Mouse (Mus musculus) stomach, embryonic 16.5 days (tissue): Measurements from ENCODE around the gene Car8. TPM values are rescaled to one million over a fixed set of nuclear protein-coding genes. Genes with fewer than 3 reads are reported as not detected.

Experiments
- ATAC-seq: fragments of 200-750 bp; cut with Nextera tagmentation; 2 replicates; pipeline ENCODE4 v1.8.0; 2017; ENCODE audit warnings: moderate number of reproducible peaks, moderate TSS enrichment; ENCODE audit not compliant: insufficient read depth, low FRiP score
- H3K27ac ChIP-seq: fragments of 300-500 bp; sonication (generic); 2 replicates; pipeline ENCODE4 v1.5.1; 2014; ENCODE audit warnings: low read length
- H3K27me3 ChIP-seq: fragments of 300-500 bp; sonication (generic); 2 replicates; pipeline ENCODE4 v1.6.1; 2014; ENCODE audit warnings: low read length, control low read depth, mixed read lengths; ENCODE audit not compliant: control insufficient read depth, insufficient read depth
- H3K36me3 ChIP-seq: fragments of 300-500 bp; sonication (generic); 2 replicates; pipeline ENCODE4 v1.6.1; 2014; ENCODE audit warnings: low read length; ENCODE audit not compliant: control insufficient read depth, insufficient read depth
- H3K4me1 ChIP-seq: fragments of 300-500 bp; sonication (generic); 2 replicates; pipeline ENCODE4 v1.6.1; 2014; ENCODE audit warnings: low read length, control low read depth, mixed read lengths; ENCODE audit not compliant: control insufficient read depth, insufficient read depth
- H3K4me2 ChIP-seq: fragments of 300-500 bp; sonication (generic); 2 replicates; pipeline ENCODE4 v1.6.1; 2014; ENCODE audit warnings: low read depth, low read length, mixed read lengths
- H3K4me3 ChIP-seq: fragments of 300-500 bp; sonication (generic); replicated peaks from 2 replicates; pipeline ENCODE4 v1.5.1; 2014; ENCODE audit warnings: mild to moderate bottlenecking, low read length
- H3K9ac ChIP-seq: fragments of 300-500 bp; sonication (generic); 2 replicates; pipeline ENCODE4 v1.6.1; 2014; ENCODE audit warnings: low read length
- H3K9me3 ChIP-seq: fragments of 300-500 bp; sonication (generic); replicated peaks from 2 replicates; pipeline ENCODE4 v1.6.1; 2016; ENCODE audit warnings: low read length, control low read depth; ENCODE audit not compliant: control insufficient read depth
- WGBS: fragments of 180-500 bp; shearing (Covaris S2); extraction: QIAGEN DNeasy Blood & Tissue Kit; methylation state at CpG from one replicate; pipeline ENCODE4 v1.1.7; 2014; 5-methylcytosine and 5-hydroxymethylcytosine counted together
- polyA plus RNA-seq: library from polyadenylated mRNA; unstranded; fragments of >200 nt; fragmentation: Nextera tagmentation; extraction: Ambion mirVana; gene quantifications from 2 replicates; pipeline ENCODE4 v1.2.1, GENCODE M21; 2015

Gene Car8
- polyA plus RNA-seq, result 12.8 and 13.3 TPM in 2 replicates

- WGBS, result under 1% methylated on average over 49 of the region's 49 CpGs
- peak within 1 kb of the TSS; percentile 100 for H3K4me2 ChIP-seq
- H3K4me3 ChIP-seq, result peak within 1 kb of the TSS; percentile 73
- H3K27ac ChIP-seq, result peak within 1 kb of the TSS; percentile 23; the same call in 1 of the 2 replicates
- no peaks in the 10 kb centered on the region for H3K9me3 ChIP-seq
- no peaks in the 10 kb centered on the region; the same call in 1 of the 2 replicates for H3K4me1 ChIP-seq
- ATAC-seq, result peak; percentile 90
- H3K9ac ChIP-seq, result peak within 1 kb of the TSS; percentile 82
- H3K27me3 ChIP-seq, result no peaks in the 10 kb centered on the region
- H3K36me3 ChIP-seq, result no peaks in the 10 kb centered on the region
Observed at GRCm38 (mm10) chr4:8238560-8239305, at the start of gene Car8. Gene Car8, minus strand, starts transcription at chr4:8239041.

- H3K36me3 ChIP-seq, result no peaks in the 10 kb centered on the region
- H3K27me3 ChIP-seq, result no peaks in the 10 kb centered on the region
- WGBS, result 86% methylated on average over 1 of the region's 1 CpGs
- no peaks in the 10 kb centered on the region for H3K9me3 ChIP-seq
- H3K4me3 ChIP-seq, result no peak overlapping the region
- no peaks in the 10 kb centered on the region for H3K4me1 ChIP-seq
- no peak overlapping the region for H3K27ac ChIP-seq
- no peak for ATAC-seq
- H3K4me2 ChIP-seq, result no peak overlapping the region
- no peak overlapping the region for H3K9ac ChIP-seq
Observed at GRCm38 (mm10) chr4:8284934-8285333, 46.1 kb upstream of the Car8 start.

- Histone ChIP-seq H3K9me3 (no peaks in the 10 kb centered on the region), H3K4me2 (no peak overlapping the region), H3K27ac (no peak overlapping the region), H3K36me3 (no peaks in the 10 kb centered on the region), H3K4me3 (no peak overlapping the region), H3K27me3 (no peaks in the 10 kb centered on the region), H3K4me1 (no peaks in the 10 kb centered on the region), H3K9ac (no peak overlapping the region)
- 83% methylated on average over 2 of the region's 2 CpGs for WGBS
- no peak for ATAC-seq
Observed at GRCm38 (mm10) chr4:8278159-8278558, 39.3 kb upstream of the Car8 start.

- no peak overlapping the region for H3K4me2 ChIP-seq
- H3K27me3 ChIP-seq, result no peaks in the 10 kb centered on the region
- ATAC-seq, result no peak
- no peaks in the 10 kb centered on the region for H3K4me1 ChIP-seq
- 91% methylated on average over 3 of the region's 3 CpGs for WGBS
- no peak overlapping the region for H3K27ac ChIP-seq
- no peak overlapping the region for H3K4me3 ChIP-seq
- H3K36me3 ChIP-seq, result no peaks in the 10 kb centered on the region
- H3K9me3 ChIP-seq, result no peaks in the 10 kb centered on the region
- H3K9ac ChIP-seq, result no peak overlapping the region
Observed at GRCm38 (mm10) chr4:8249805-8250204, 11.0 kb upstream of the Car8 start.

- Histone ChIP-seq H3K4me3 (no peak overlapping the region), H3K9me3 (no peaks in the 10 kb centered on the region), H3K9ac (no peak overlapping the region), H3K4me1 (no peaks in the 10 kb centered on the region), H3K4me2 (no peak overlapping the region), H3K36me3 (no peaks in the 10 kb centered on the region), H3K27me3 (no peaks in the 10 kb centered on the region), H3K27ac (no peak overlapping the region)
- WGBS, result 42% methylated on average over 1 of the region's 1 CpGs
- ATAC-seq, result no peak
Observed at GRCm38 (mm10) chr4:8245495-8246063, 6.7 kb upstream of the Car8 start.

- no peaks in the 10 kb centered on the region for H3K36me3 ChIP-seq
- no peak overlapping the region for H3K4me3 ChIP-seq
- no peaks in the 10 kb centered on the region for H3K9me3 ChIP-seq
- no peak overlapping the region for H3K27ac ChIP-seq
- no peak for ATAC-seq
- no peak overlapping the region for H3K9ac ChIP-seq
- WGBS, result 74% methylated on average over 3 of the region's 3 CpGs
- no peaks in the 10 kb centered on the region for H3K4me1 ChIP-seq
- no peak overlapping the region for H3K4me2 ChIP-seq
- H3K27me3 ChIP-seq, result no peaks in the 10 kb centered on the region
Observed at GRCm38 (mm10) chr4:8245062-8245461, 6.2 kb upstream of the Car8 start.

- no peak for ATAC-seq
- no peak overlapping the region; the same call in 1 of the 2 replicates for H3K27ac ChIP-seq
- H3K36me3 ChIP-seq, result no peaks in the 10 kb centered on the region
- 47% methylated on average over 11 of the region's 11 CpGs for WGBS
- H3K9me3 ChIP-seq, result no peaks in the 10 kb centered on the region
- peak overlapping the region; percentile 100 for H3K4me2 ChIP-seq
- H3K9ac ChIP-seq, result no peak overlapping the region
- H3K4me1 ChIP-seq, result no peaks in the 10 kb centered on the region; the same call in 1 of the 2 replicates
- no peaks in the 10 kb centered on the region for H3K27me3 ChIP-seq
- no peak overlapping the region; the same call in 1 of the 2 replicates for H3K4me3 ChIP-seq
Observed at GRCm38 (mm10) chr4:8239699-8240098, 858 bp upstream of the Car8 start.

GRCm38 (mm10) chr4:8239306-8239670 is 447 bp upstream of the Car8 start:
- Histone ChIP-seq H3K4me1 (no peaks in the 10 kb centered on the region; the same call in 1 of the 2 replicates), H3K9me3 (no peaks in the 10 kb centered on the region), H3K4me3 (peak overlapping the region; percentile 73), H3K36me3 (no peaks in the 10 kb centered on the region), H3K27me3 (no peaks in the 10 kb centered on the region), H3K27ac (0 out of 2 replicates have a peak overlapping the region, but pooled peaks have one; percentile 23), H3K9ac (peak overlapping the region; percentile 82), H3K4me2 (peak overlapping the region; percentile 100)
- ATAC-seq, result 0 out of 2 replicates have a peak, but pooled peaks have one; percentile 63
- 18% methylated on average over 11 of the region's 11 CpGs for WGBS

- Histone ChIP-seq H3K9me3 (no peaks in the 10 kb centered on the region), H3K9ac (no peak overlapping the region), H3K4me2 (no peak overlapping the region), H3K4me3 (no peak overlapping the region), H3K27me3 (no peaks in the 10 kb centered on the region), H3K4me1 (0 out of 2 replicates have a peak, but pooled peaks cover 5% of the 10 kb centered on the region), H3K27ac (0 out of 2 replicates have a peak overlapping the region, but pooled peaks have one; percentile 23), H3K36me3 (no peaks in the 10 kb centered on the region)
- peak; percentile 47; the same call in 1 of the 2 replicates for ATAC-seq
- 57% methylated on average over 12 of the region's 12 CpGs for WGBS
Observed at GRCm38 (mm10) chr4:8232393-8233111, 6.3 kb downstream of the Car8 start.
